Mouse (Mus musculus): ENCODE data around the gene Atp5b.

Atp5b gene

GRCm38 (mm10) chr10:128096693-128097586, 13.9 kb downstream of the Atp5b start:
- DNase-seq (ENCODE audit: low spot score in 2 of 2): peak; percentile 74

GRCm38 (mm10) chr10:128097587-128097971, 14.5 kb downstream of the Atp5b start:
- peak; percentile 42 to 61 for DNase-seq (ENCODE audit: low spot score in 2 of 2)

GRCm38 (mm10) chr10:128110103-128110761, 27.2 kb downstream of the Atp5b start:
- DNase-seq (ENCODE audit: low spot score in 2 of 2): no peak

GRCm38 (mm10) chr10:128111227-128111626, 28.2 kb downstream of the Atp5b start:
- no peak for DNase-seq (ENCODE audit: low spot score in 2 of 2)

- DNase-seq (ENCODE audit: low spot score in 2 of 2): no peak
These were observed 40.8 kb downstream of the Atp5b start for GRCm38 (mm10) chr10:128123833-128124232.

GRCm38 (mm10) chr10:128124831-128125230, 41.8 kb downstream of the Atp5b start:
- no peak for DNase-seq (ENCODE audit: low spot score in 2 of 2)

- no peak for DNase-seq (ENCODE audit: low spot score in 2 of 2)
These were observed 42.9 kb downstream of the Atp5b start for GRCm38 (mm10) chr10:128125951-128126350.

- DNase-seq (ENCODE audit: low spot score in 2 of 2): no peak
These were observed 44.4 kb downstream of the Atp5b start for GRCm38 (mm10) chr10:128127497-128127896.

- DNase-seq (ENCODE audit: low spot score in 2 of 2): no peak
These were observed 45.1 kb downstream of the Atp5b start for GRCm38 (mm10) chr10:128128143-128128542.

- no peak for DNase-seq (ENCODE audit: low spot score in 2 of 2)
These were observed 48.2 kb downstream of the Atp5b start for GRCm38 (mm10) chr10:128131297-128131696.

GRCm38 (mm10) chr10:128131812-128132211, 48.7 kb downstream of the Atp5b start:
- DNase-seq (ENCODE audit: low spot score in 2 of 2): no peak

- no peak for DNase-seq (ENCODE audit: low spot score in 2 of 2)
These were observed 50.7 kb downstream of the Atp5b start for GRCm38 (mm10) chr10:128133650-128134332.

- DNase-seq (ENCODE audit: low spot score in 2 of 2): no peak
These were observed 52.3 kb downstream of the Atp5b start for GRCm38 (mm10) chr10:128135374-128135773.

Measured in spleen, postnatal 36 days (tissue).